Mouse (Mus musculus) heart, embryonic 14.5 days (tissue): ENCODE measurements around the gene Sez6l2. TPM values are rescaled to one million over a fixed set of nuclear protein-coding genes. Genes with fewer than 3 reads are reported as not detected.
A peak's percentile ranks its signal among the peaks of the same experiment; 100 is the strongest.

ENCODE experiments used
- ATAC-seq: fragments of 200-750 bp; cut with Nextera tagmentation; 2 replicates; pipeline ENCODE4 v1.8.0; 2017; ENCODE audit warnings: low read depth, moderate TSS enrichment; ENCODE audit not compliant: insufficient number of reproducible peaks, insufficient read depth, low FRiP score
- H3K27ac ChIP-seq, 2 experiments: fragments of 200-500 bp in 1 of 2; fragments of 300-500 bp in 1 of 2; sonication (generic) in 1 of 2; replicated peaks in 1 of 2; 2 replicates each; pipeline ENCODE4 v1.5.1; 2012 to 2014; ENCODE audit warnings: low read depth in 2 of 2, low read length in 2 of 2, control low read depth in 1 of 2, mild to moderate bottlenecking in 1 of 2, mixed read lengths in 1 of 2; ENCODE audit not compliant: control insufficient read depth in 1 of 2, insufficient read depth in 1 of 2
- H3K27me3 ChIP-seq: fragments of 300-500 bp; sonication (generic); 2 replicates; pipeline ENCODE4 v1.6.1; 2014; ENCODE audit warnings: mild to moderate bottlenecking, low read length, control low read depth; ENCODE audit not compliant: control insufficient read depth, insufficient read depth
- H3K36me3 ChIP-seq: fragments of 300-500 bp; sonication (generic); 2 replicates; pipeline ENCODE4 v1.6.1; 2014; ENCODE audit warnings: mild to moderate bottlenecking, control low read depth, low read length, mixed read lengths; ENCODE audit not compliant: control insufficient read depth, insufficient read depth
- H3K4me1 ChIP-seq, 2 experiments: fragments of 200-500 bp in 1 of 2; fragments of 300-500 bp in 1 of 2; sonication (generic) in 1 of 2; 2 replicates each; pipeline ENCODE4 v1.6.1; 2012 to 2014; ENCODE audit warnings: low read length in 2 of 2, control low read depth in 1 of 2, mixed read lengths in 1 of 2; ENCODE audit not compliant: control insufficient read depth in 2 of 2, insufficient read depth in 2 of 2
- H3K4me2 ChIP-seq: fragments of 300-500 bp; sonication (generic); 2 replicates; pipeline ENCODE4 v1.6.1; 2014; ENCODE audit warnings: mild to moderate bottlenecking, low read length
- H3K4me3 ChIP-seq, 2 experiments: fragments of 200-500 bp in 1 of 2; fragments of 300-500 bp in 1 of 2; sonication (generic) in 1 of 2; 2 replicates each; pipeline ENCODE4 v1.5.1; 2012 to 2014; ENCODE audit warnings: low read length in 2 of 2, mild to moderate bottlenecking in 2 of 2, control low read depth in 1 of 2, low read depth in 1 of 2, moderate library complexity in 1 of 2; ENCODE audit not compliant: control insufficient read depth in 1 of 2, insufficient read depth in 1 of 2
- H3K9ac ChIP-seq: fragments of 300-500 bp; sonication (generic); 2 replicates; pipeline ENCODE4 v1.6.1; 2014; ENCODE audit warnings: mild to moderate bottlenecking, low read length
- H3K9me3 ChIP-seq: fragments of 300-500 bp; sonication (generic); 2 replicates; pipeline ENCODE4 v1.6.1; 2016; ENCODE audit warnings: low read length, control low read depth; ENCODE audit not compliant: control insufficient read depth
- WGBS: fragments of 180-500 bp; shearing (Covaris S2); extraction: QIAGEN DNeasy Blood & Tissue Kit; methylation state at CpG from one replicate; pipeline ENCODE4 v1.1.7; 2014; 5-methylcytosine and 5-hydroxymethylcytosine counted together
- polyA plus RNA-seq: library from polyadenylated mRNA; unstranded; fragments of >200 nt; fragmentation: Nextera tagmentation; extraction: Ambion mirVana; gene quantifications from 2 replicates; pipeline ENCODE4 v1.2.1, GENCODE M21; 2014

The Sez6l2 gene
- polyA plus RNA-seq, 1 experiment from 2014 or later, result 1.4 TPM

DNA sequence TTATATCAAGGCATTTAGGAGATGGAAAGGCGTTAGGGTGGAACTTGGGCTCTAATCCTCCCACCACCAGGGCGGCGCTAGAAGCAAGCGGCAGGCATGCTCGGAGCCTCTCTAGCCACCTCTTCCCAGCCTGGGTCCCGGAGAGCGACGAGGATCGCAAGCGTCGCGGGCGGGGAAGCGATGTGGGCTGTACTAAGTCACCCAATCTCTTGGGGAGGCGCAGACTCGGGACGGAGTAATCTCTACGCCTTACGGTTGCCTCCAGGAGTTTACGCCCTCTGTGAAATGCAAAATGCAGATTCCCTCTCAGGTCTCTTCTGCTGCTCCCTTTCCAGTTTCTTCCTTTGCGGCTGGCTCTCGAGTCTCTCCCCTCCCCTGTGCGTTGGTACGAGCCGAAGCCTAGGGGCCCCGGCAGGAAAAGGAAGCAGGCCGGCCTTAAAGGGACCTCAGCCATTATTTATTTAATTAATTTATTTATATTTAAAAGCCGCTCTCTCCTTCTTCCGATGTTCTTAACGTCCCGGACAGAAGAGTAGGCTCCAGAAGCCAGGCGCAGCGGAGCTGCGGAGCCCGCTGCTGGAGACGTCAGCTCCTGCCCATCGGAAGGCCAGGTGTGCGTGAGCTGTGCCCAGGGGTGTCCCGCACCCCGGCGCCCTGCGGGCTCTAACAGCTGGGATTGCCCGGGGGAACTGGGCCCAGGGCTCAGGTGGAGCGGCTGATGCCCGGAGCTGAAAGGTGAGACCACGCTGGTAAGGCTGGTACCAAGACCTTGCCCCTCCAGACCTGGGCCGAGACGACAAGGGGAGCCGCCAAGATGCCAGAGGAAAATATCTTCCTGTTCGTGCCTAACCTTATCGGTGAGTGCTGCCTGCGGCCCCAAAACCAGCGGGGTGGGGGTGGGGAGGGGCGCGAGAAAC lies 25.8 kb downstream of the Sez6l2 start, which contains the start of gene Cdiptos:
TSS of gene Cdiptos (minus strand) at position 149 of the 917 bp plus-strand sequence.
- H3K9me3 ChIP-seq, result no peaks in the 10 kb centered on the region
- H3K4me2 ChIP-seq, result peak within 1 kb of the TSS; percentile 82
- peak; percentile 87 for ATAC-seq
- peaks cover 2 to 11% of the 10 kb centered on the region in 2 experiments; a peak in 3 of 4 replicates for H3K4me1 ChIP-seq
- peak within 1 kb of the TSS; percentile 99 for H3K9ac ChIP-seq
- under 1% methylated on average over 54 of the region's 55 CpGs for WGBS
- H3K4me3 ChIP-seq, result peak within 1 kb of the TSS; percentile 92 to 100
- H3K27ac ChIP-seq, result peak within 1 kb of the TSS; percentile 93 to 99
- no peaks in the 10 kb centered on the region for H3K27me3 ChIP-seq
- peaks cover 29% of the 10 kb centered on the region for H3K36me3 ChIP-seq

DNA sequence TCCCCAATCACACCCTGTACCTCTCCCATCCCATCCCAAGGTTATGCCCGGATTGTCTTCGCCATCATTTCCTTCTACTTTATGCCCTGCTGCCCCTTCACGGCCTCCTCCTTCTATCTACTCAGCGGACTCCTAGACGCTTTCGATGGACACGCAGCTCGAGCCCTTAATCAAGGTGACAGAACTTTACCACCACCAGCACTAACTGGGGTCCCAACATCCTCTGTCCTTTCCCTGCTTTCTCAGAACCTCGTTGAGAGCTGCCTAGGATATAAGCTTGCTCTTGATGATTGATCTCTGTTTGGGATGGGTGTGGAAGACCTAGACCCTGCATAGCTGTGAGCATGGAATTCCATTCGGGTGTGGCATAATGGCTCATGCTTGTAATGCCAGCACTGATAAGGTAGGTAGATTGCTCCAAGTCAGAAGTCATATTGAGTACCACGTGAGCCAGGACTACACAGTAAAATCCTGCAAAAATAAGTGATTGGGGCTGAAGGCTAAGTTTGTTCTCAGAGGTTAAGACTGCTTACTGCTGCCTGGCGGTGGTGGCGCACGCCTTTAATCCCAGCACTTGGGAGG lies 26.6 kb downstream of the Sez6l2 start:
- H3K9me3 ChIP-seq, result no peaks in the 10 kb centered on the region
- no peak for ATAC-seq
- peaks cover 33% of the 10 kb centered on the region for H3K36me3 ChIP-seq
- H3K4me1 ChIP-seq, result peaks cover 2 to 11% of the 10 kb centered on the region in 2 experiments; a peak in 3 of 4 replicates
- H3K27ac ChIP-seq, result peak overlapping the region in 1 of 2 experiments; percentile 93; a peak in 3 of 4 replicates
- no peaks in the 10 kb centered on the region for H3K27me3 ChIP-seq
- peak overlapping the region; percentile 99 for H3K9ac ChIP-seq
- peak overlapping the region; percentile 82 for H3K4me2 ChIP-seq
- 24% methylated on average over 14 of the region's 14 CpGs for WGBS
- peak overlapping the region; percentile 92 to 100 for H3K4me3 ChIP-seq

DNA sequence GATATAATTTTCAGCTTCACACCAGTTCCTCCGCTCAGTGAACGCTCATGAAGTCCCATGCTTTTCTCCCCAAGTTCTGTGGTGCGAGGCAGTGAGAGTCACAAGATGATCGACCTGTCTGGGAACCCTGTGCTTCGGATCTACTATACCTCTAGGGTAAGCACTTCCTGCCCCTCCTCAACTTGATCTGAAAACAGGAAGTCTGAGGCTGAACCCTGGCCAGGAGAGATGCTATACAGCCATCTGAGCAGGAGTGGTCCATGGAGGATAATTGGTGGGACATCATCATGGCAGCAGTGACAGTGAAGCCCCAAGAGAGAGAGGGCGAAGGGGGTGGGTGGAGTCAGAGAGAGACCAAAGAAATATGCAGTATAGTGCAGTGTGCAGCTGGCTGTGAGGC lies 28.5 kb downstream of the Sez6l2 start:
- no peak overlapping the region for H3K4me3 ChIP-seq
- peaks cover 33% of the 10 kb centered on the region for H3K36me3 ChIP-seq
- 87% methylated on average over 6 of the region's 6 CpGs for WGBS
- H3K4me2 ChIP-seq, result no peak overlapping the region
- peaks cover 2 to 11% of the 10 kb centered on the region in 2 experiments; a peak in 3 of 4 replicates for H3K4me1 ChIP-seq
- no peak overlapping the region for H3K27ac ChIP-seq
- ATAC-seq, result no peak
- H3K9ac ChIP-seq, result no peak overlapping the region
- H3K27me3 ChIP-seq, result no peaks in the 10 kb centered on the region
- H3K9me3 ChIP-seq, result no peaks in the 10 kb centered on the region

DNA sequence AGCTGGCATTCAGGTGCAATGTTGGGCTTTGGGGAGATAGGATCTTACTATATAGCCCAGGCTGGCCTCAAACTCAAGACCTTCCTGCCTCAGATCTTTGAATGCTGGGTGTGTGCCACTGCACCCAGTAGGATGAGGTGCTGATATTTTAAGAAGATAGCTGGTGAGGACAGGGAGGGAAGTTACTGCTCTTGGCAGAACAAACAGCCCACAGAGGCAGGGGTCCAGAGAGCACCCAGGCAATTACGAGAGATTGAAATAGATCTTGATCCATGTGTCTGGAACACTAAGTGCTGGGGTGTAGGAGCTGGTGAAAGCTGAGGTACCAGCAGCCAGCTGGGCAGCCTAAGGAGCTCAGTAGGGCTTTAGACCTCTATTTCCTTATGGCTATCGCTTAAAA lies 31.2 kb downstream of the Sez6l2 start:
- Histone ChIP-seq H3K4me1 (peaks cover 2 to 12% of the 10 kb centered on the region in 2 experiments; a peak in 2 of 4 replicates), H3K4me2 (no peak overlapping the region), H3K9me3 (no peaks in the 10 kb centered on the region), H3K36me3 (peaks cover 33% of the 10 kb centered on the region), H3K9ac (no peak overlapping the region), H3K27me3 (no peaks in the 10 kb centered on the region), H3K27ac (no peak overlapping the region), H3K4me3 (no peak overlapping the region)
- no peak for ATAC-seq
- 79% methylated on average over 2 of the region's 2 CpGs for WGBS

GRCm38 (mm10) chr7:126982054-126982453 lies 31.7 kb downstream of the Sez6l2 start:
- H3K4me1 ChIP-seq, result peaks cover 2 to 10% of the 10 kb centered on the region in 2 experiments; a peak in 2 of 4 replicates
- no peak overlapping the region for H3K4me2 ChIP-seq
- H3K4me3 ChIP-seq, result no peak overlapping the region
- no peak overlapping the region for H3K9ac ChIP-seq
- ATAC-seq, result no peak
- H3K9me3 ChIP-seq, result no peaks in the 10 kb centered on the region
- peaks cover 33% of the 10 kb centered on the region for H3K36me3 ChIP-seq
- H3K27ac ChIP-seq, result no peak overlapping the region
- H3K27me3 ChIP-seq, result no peaks in the 10 kb centered on the region
- 65% methylated on average over 4 of the region's 4 CpGs for WGBS

- Histone ChIP-seq H3K27me3 (no peaks in the 10 kb centered on the region), H3K4me2 (no peak overlapping the region), H3K9me3 (no peaks in the 10 kb centered on the region), H3K4me3 (no peak overlapping the region), H3K9ac (no peak overlapping the region), H3K27ac (no peak overlapping the region), H3K36me3 (peaks cover 32% of the 10 kb centered on the region), H3K4me1 (0 out of 4 replicates have a peak, but pooled peaks cover 0 to 5% of the 10 kb centered on the region in 2 experiments)
- ATAC-seq, result no peak
- WGBS, result 74% methylated on average over 7 of the region's 7 CpGs
Observed at GRCm38 (mm10) chr7:126983113-126983512, 32.8 kb downstream of the Sez6l2 start.

DNA sequence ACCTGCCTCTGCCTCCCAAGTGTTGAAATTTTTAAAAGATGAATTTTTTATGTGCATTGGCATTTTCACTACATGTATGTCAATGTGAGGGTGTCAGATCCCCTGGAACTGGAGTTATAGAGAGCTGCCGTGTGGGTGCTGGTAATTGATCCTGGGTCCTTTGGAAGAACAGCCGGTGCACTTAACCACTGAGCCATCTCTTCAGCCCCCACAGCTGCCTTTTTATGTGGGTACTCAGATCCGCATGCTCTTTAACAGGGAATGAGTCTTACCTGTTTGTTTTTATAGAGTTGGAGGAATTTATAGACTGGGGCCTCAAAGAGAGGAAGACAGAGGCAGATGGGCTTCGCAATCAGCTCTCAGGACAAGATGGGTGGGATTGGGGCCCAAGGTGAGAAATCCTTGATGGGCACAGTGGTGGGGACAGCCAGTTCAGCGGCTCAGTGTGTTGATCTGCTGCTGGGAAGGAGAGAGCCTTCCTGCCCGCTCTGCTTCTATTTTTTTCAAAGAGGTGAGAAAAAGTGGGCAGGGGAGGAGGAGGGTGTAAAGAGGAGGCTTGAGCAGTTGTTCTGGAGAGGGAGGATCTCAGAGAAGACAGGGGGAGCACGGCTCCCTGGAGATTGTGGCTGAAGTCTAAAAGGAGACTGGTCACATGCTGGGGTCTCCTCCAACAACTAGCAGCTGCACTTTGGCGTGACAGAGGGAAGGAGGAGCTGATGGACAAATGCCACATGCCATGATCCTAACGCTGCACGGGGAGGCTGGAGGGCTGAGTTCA lies 34.5 kb downstream of the Sez6l2 start:
- H3K27me3 ChIP-seq, result no peaks in the 10 kb centered on the region
- H3K4me2 ChIP-seq, result no peak overlapping the region
- H3K9me3 ChIP-seq, result no peaks in the 10 kb centered on the region
- no peak overlapping the region for H3K27ac ChIP-seq
- ATAC-seq, result no peak
- no peak overlapping the region for H3K9ac ChIP-seq
- H3K36me3 ChIP-seq, result peaks cover 15% of the 10 kb centered on the region
- WGBS, result 37% methylated on average over 10 of the region's 10 CpGs
- H3K4me1 ChIP-seq, result 0 out of 4 replicates have a peak, but pooled peaks cover 0 to 5% of the 10 kb centered on the region in 2 experiments
- H3K4me3 ChIP-seq, result no peak overlapping the region
